Mouse (Mus musculus) left cerebral cortex, postnatal 4 days (tissue): ENCODE measurements around the gene Als2cr12. TPM values are rescaled to one million over a fixed set of nuclear protein-coding genes. Genes with fewer than 3 reads are reported as not detected.
"Not testable (repeated sequence)": the region's sequence is repeated elsewhere in the genome, so short reads cannot be mapped to it uniquely, and the experiment has no call there.

Experiments used
- DNase-seq: peaks from one replicate; pipeline ENCODE4 v3.0.0-alpha.2; 2022
- intact Hi-C: fragments of 180-260 bp; cut with DNase I; formaldehyde crosslinking; loops from one replicate; pipeline ENCODE4 v1.15.1; 2025
- total RNA-seq, 2 experiments: library from RNA; stranded (reverse); gene quantifications; 2 replicates each; pipeline ENCODE4 v1.2.3; 2021

Als2cr12 gene
- total RNA-seq, 2 experiments from 2014 or later = not detected

DNA sequence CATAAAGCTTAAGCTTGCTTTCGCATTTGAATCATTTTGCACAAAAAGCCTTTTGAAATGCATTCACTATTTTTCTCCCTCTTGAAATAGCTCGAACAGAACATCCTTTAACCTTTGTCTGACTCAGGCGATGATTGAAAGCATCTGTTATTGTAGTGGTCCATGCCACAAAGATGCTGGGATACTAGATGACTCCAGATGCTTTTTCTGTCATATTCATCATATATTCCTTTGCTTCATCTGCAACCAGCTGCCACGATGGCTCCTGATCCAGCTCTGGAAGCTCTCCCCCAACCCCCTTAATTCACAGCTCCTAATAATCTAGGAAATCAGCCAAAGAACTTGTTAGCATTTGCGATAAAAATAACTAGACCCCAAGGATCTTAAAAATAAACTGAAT is 78.7 kb downstream of the Als2cr12 start:
- intact Hi-C loops = no loop called here
- no peak for DNase-seq

DNA sequence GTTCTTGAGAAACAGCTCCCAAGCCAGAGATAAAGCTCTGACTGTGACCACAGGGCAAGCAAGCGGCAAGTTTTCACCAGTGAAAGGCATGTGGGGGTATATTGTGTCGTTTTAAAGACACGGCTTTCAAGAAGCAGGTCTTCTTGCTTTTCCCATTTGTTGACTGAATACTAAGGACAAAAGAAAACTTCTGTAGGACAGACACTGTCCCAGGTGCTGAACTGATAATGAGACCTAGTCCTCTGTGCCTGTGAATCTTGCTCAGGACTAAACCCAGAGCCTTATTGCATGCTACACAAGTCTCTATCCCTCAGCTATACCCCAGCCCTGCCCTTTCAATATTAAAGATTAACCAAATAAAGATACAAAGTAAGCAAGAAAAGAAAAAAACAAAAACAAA is 79.6 kb downstream of the Als2cr12 start:
- intact Hi-C loops = no loop called here
- DNase-seq = no peak

DNA sequence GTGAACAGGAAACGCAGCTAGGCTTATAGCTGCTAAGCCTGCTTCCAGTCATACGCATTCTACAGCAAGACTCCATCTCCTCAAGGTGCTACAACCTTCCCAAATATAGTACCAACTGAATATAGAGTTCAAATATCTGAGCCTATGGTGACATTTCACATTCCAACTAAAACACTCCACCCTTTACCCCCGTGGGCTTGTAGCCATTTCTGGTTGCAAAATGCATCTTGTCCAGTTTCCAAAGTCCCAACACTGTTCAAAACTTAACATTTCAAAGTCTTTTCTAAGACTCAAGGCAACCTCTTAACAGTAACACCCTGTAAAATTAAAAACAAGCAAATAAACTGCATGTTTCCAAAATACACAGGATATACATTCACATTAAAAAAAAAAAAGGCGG is 80.6 kb downstream of the Als2cr12 start:
- DNase-seq = no peak
- intact Hi-C loops = no loop called here

DNA sequence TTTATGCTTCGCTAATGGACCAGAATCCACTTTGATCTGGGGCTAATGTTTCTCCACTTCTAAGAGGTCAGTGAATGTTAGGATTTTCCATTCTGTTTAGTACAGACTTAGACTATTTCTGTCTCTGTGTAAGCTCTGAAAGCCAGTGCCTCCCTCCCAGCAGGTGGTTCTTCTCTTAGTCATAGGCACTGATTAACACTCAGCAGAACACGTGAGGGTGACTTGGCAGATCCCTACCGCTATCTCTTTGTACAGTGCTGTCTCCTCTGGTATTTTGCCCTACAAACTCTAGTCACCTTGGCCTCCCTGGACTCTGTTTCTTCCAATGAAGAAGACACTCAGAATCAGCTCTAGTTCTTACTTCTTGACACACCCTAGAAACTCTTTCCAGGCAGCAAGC is 81.4 kb downstream of the Als2cr12 start:
- intact Hi-C loops = no loop called here
- DNase-seq = no peak

DNA sequence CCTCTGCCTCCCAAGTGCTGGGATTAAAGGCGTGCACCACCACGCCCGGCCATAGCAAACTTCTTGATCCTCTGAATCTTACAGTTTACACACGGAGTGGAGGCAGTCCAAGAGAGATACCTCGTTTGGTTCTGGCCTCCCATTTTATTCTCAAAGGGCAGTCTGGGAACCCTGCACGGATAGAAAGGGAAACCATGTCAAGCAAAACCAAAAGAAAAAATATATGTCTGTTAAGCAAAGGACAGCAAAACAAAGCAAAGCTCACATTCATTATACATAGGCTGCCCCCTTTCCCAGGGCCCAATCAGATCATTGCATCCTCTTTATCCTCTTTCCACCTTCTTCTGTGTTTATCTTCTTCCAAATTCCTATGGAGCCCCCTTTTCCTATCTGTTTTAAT is 82.0 kb downstream of the Als2cr12 start:
- intact Hi-C loops = no loop called here
- peak; percentile 2 for DNase-seq

DNA sequence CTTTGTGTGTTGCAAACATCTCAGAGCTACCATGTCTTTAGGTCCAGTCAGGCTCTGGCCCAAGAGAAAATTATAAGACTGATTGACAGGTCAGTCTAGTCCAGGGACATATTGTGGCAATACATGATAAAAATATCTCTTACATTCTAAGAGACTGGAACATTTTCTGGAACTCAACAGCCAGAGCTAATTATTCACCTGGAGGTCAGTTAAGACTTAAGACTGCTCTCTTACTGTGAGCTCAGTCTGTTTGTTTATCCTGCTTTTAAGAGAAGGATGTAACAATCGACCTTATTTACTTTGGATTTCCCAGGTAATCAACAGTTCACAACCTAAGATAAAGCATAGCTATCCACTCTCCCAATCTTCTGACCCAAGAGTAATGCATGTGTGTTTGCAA is 85.2 kb downstream of the Als2cr12 start:
- intact Hi-C loops = no loop called here
- DNase-seq = no peak

DNA sequence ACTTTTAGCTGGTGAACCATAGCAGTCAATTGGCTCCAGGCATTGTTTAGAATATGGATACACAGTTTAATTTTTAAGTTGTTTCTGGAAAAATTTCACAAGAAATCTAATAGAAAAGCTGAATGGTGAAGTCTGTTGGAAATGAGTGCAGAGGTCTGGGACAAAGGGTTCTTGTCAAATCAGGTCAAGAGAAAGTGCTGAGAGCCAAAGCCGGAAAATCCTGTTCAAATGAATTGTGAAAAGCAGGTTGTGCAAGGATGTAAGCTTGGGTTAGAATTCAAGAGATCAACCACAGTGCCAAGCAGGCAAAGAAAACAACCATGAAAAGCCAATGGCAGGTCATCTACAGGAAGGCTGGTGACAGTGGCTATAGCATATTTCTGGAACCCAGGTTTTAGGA is 85.6 kb downstream of the Als2cr12 start:
- DNase-seq = no peak
- intact Hi-C loops = no loop called here

DNA sequence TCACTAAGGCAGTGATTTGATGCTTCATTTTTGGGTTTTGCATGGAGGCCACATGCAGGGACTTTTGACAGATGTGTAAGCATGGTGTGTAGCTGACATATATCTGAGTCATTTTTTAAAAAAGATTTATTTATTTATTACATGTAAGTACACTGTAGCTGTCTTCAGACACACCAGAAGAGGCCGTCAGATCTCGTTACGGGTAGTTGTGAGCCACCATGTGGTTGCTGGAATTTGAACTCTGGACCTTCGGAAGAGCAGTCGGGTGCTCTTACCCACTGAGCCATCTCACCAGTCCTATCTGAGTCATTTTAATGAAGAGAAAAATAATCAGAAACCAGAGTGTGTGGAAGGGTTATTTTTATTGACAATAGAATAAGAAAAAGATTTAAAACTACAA is 86.2 kb downstream of the Als2cr12 start:
- DNase-seq, intact Hi-C loops: not testable (repeated sequence)

DNA sequence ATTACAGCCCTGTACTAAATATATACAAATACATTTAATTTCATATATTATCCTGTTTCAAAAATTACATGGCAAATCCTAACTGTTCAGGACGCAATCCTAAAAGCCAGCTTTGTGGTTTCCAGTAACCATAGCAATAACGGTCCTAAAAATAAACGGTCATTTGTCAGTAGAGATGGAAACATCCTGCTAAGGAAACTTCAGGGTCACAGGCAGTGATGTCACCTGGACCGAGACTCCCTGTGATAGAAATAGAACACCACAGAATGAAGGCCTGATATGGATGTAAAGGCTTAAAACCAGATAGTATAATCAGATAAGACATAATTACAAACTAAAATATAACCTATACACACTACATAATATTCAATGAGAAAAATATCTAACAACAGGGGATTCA is 92.1 kb downstream of the Als2cr12 start:
- no peak for DNase-seq
- intact Hi-C loops = no loop called here

DNA sequence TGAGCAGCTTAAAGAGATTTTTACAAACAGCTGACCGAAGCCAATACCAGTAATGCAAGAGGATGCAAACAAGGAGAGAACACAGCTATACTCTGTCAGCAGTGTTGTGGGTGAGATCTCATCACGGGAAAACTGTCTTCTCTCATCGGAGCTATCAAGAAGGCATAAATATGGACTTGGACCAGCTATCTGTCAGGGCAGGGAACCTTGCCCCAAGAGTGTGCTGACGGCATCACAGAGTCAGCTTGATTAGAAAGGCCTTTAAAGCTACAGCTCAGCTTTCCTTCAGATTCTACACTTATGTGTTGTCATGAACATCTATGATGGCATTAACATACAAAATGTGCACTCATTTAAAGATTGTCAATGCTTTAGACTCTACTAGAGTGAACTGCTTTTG is 93.1 kb downstream of the Als2cr12 start:
- DNase-seq = no peak
- intact Hi-C loops = no loop called here

Other genes starting within 250 kb of the Als2cr12 start
- gene Orc2, start 190.9 kb downstream of the Als2cr12 start, total RNA-seq = 10 to 100 TPM; 20.9 to 23.7 TPM
- 10 to 100 TPM; 32.5 to 35.2 TPM for gene Fam126b, start 109.7 kb downstream of the Als2cr12 start, total RNA-seq
- 10 to 100 TPM; 76.6 to 83.9 TPM for gene Ndufb3, start 109.6 kb downstream of the Als2cr12 start, total RNA-seq
- gene Cflar, start 15.5 kb upstream of the Als2cr12 start, total RNA-seq = 10 to 100 TPM; 25.7 to 38.9 TPM
- 1 to 10 TPM; 4.6 to 5.6 TPM for gene Casp8, start 99.4 kb upstream of the Als2cr12 start, total RNA-seq